Mouse (Mus musculus) activated CD4-positive, CD25-positive, alpha-beta regulatory T cell, adult 4 months (primary cell): ENCODE measurements at regions not wholly inside any gene's neighbourhood (a gene's known extent, or its start where the extent isn't known, plus 50 kb on each side); places are given as distances from the start of the nearest gene placed in this dataset.
A peak's percentile ranks its signal among the peaks of the same experiment; 100 is the strongest.
"Not testable (repeated sequence)": the region's sequence is repeated elsewhere in the genome, so short reads cannot be mapped to it uniquely, and the experiment has no call there.

Experiments
- ATAC-seq: one replicate; pipeline ENCODE4 v1.8.0; 2017

DNA sequence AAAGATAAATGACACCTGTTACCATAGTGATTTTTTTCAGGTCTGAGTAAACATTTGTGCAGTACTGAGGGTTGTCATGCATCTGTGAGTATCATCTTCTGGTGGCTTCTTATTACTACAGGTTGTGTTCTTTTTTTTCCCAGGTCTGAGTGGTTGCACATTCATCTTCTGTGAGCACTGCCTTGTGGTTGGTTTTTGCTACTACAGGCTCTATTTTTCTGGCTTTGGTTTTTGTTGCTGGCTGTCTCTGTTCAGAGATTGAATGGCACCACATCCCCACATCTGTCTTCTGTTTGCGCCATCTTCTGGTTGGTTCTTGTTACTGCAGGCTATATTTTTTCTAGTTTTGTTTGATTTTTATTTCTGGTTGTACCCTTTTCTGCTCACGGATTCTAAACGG, 101.3 kb upstream of the Gm4070 start:
- ATAC-seq: peak; percentile 95

- ATAC-seq: not testable (repeated sequence)
Observed at GRCm38 (mm10) chr7:106036556-106036955, 82.8 kb upstream of the Gm4070 start.

GRCm38 (mm10) chr7:106031612-106032150, 77.9 kb upstream of the Gm4070 start:
- ATAC-seq: peak; percentile 32
